Mouse (Mus musculus): Measurements from ENCODE around the gene Dtwd1.

- TF ChIP-seq FLI1 (IDR thresholded peaks at IDR 0.05; ENCODE audit: low read length): no peak
- TF ChIP-seq GATA1 (IDR thresholded peaks at IDR 0.05; ENCODE audit: borderline replicate concordance, low read length): no peak
Measured at GRCm38 (mm10) chr2:126192129-126192528, 40.2 kb downstream of the Dtwd1 start.

All from megakaryocyte, embryonic 14.5 days (primary cell).